Mouse (Mus musculus): Measurements from ENCODE around the gene Ampd2. TPM values are rescaled to one million over a fixed set of nuclear protein-coding genes. Genes with fewer than 3 reads are reported as not detected.

Ampd2 gene
- polyA plus RNA-seq, 1 experiment from 2014 or later: 38.6 TPM

GRCm38 (mm10) chr3:108062648-108063047 lies 23.8 kb downstream of the Ampd2 start:
- Histone ChIP-seq H3K9me3 (replicated peaks) (no peaks in the 10 kb centered on the region), H3K4me2 (no peak overlapping the region), H3K27me3 (no peaks in the 10 kb centered on the region), H3K27ac (no peak overlapping the region), H3K36me3 (ENCODE audit: poor library complexity, severe bottlenecking) (no peaks in the 10 kb centered on the region), H3K9ac (no peak overlapping the region), H3K4me1 (no peaks in the 10 kb centered on the region), H3K4me3 (no peak overlapping the region)
- whole genome bisulfite sequencing: 83% methylated on average over 8 of the region's 8 CpGs
- ATAC-seq: no peak

DNA sequence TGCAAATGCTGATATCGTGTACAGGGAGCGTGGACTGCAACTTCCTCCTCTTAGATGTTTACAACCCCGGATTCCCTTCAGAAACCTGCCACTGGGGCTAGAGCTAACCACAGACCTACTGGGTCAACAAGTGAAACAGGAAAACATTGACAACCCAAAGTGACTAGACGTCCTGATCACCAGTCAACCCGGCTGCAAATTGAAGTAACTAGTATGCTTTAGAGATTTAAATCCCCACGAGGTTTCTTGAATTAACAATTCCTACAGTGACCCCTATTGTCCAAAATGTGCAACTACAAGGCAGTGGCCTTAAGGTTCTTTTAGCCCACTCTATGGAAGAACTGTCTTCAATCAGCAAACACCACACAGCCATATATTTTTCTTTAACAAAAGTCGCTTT lies 25.0 kb downstream of the Ampd2 start:
- Histone ChIP-seq H3K36me3 (ENCODE audit: poor library complexity, severe bottlenecking) (no peaks in the 10 kb centered on the region), H3K9me3 (replicated peaks) (no peaks in the 10 kb centered on the region), H3K4me3 (no peak overlapping the region), H3K27ac (no peak overlapping the region), H3K9ac (no peak overlapping the region), H3K4me1 (no peaks in the 10 kb centered on the region), H3K27me3 (no peaks in the 10 kb centered on the region), H3K4me2 (peak overlapping the region; percentile 20; the same call in 1 of the 2 replicates)
- WGBS: 24% methylated on average over 7 of the region's 7 CpGs
- 0 out of 2 replicates have a peak, but pooled peaks have one; percentile 19 for ATAC-seq

DNA sequence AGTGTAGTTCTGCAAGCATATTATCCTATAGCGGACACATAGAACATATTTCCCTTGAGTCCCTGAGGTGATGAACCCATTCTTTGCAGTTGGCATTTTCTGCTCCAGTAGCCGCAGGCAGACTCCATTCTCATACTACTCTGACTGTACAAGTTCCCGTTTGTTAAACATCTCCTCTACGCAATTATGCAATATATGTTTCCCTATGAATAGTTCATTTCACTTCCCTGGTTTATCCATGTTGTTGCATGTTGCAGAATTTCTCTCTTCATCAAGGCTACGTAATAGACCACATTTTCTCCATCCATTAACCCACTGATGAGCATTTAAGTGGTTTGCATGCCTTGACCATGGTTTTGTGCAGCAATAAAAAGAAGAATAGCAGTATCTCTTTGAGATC lies 36.0 kb downstream of the Ampd2 start:
- no peak for ATAC-seq
- Histone ChIP-seq H3K27ac (no peak overlapping the region), H3K36me3 (ENCODE audit: poor library complexity, severe bottlenecking) (no peaks in the 10 kb centered on the region), H3K4me2 (no peak overlapping the region), H3K9me3 (replicated peaks) (no peaks in the 10 kb centered on the region), H3K4me1 (no peaks in the 10 kb centered on the region), H3K9ac (no peak overlapping the region), H3K27me3 (no peaks in the 10 kb centered on the region), H3K4me3 (no peak overlapping the region)
- WGBS: 94% methylated on average over 5 of the region's 5 CpGs

GRCm38 (mm10) chr3:108048306-108048705 lies 38.1 kb downstream of the Ampd2 start:
- H3K4me3 ChIP-seq: no peak overlapping the region
- WGBS: 67% methylated on average over 3 of the region's 3 CpGs
- 0 out of 2 replicates have a peak, but pooled peaks cover under 1% of the 10 kb centered on the region for H3K27me3 ChIP-seq
- no peaks in the 10 kb centered on the region for H3K9me3 ChIP-seq (replicated peaks)
- H3K4me2 ChIP-seq: no peak overlapping the region
- no peak overlapping the region for H3K9ac ChIP-seq
- no peak overlapping the region for H3K27ac ChIP-seq
- no peaks in the 10 kb centered on the region for H3K36me3 ChIP-seq (ENCODE audit: poor library complexity, severe bottlenecking)
- peaks cover 13% of the 10 kb centered on the region for H3K4me1 ChIP-seq
- no peak for ATAC-seq

GRCm38 (mm10) chr3:108046944-108047655 lies 39.4 kb downstream of the Ampd2 start:
- Histone ChIP-seq H3K36me3 (ENCODE audit: poor library complexity, severe bottlenecking) (no peaks in the 10 kb centered on the region), H3K4me2 (no peak overlapping the region), H3K27ac (no peak overlapping the region), H3K9ac (no peak overlapping the region), H3K4me3 (no peak overlapping the region), H3K4me1 (peaks cover 13% of the 10 kb centered on the region), H3K9me3 (replicated peaks) (no peaks in the 10 kb centered on the region), H3K27me3 (0 out of 2 replicates have a peak, but pooled peaks cover 3% of the 10 kb centered on the region)
- ATAC-seq: no peak
- 95% methylated on average over 2 of the region's 2 CpGs for WGBS

DNA sequence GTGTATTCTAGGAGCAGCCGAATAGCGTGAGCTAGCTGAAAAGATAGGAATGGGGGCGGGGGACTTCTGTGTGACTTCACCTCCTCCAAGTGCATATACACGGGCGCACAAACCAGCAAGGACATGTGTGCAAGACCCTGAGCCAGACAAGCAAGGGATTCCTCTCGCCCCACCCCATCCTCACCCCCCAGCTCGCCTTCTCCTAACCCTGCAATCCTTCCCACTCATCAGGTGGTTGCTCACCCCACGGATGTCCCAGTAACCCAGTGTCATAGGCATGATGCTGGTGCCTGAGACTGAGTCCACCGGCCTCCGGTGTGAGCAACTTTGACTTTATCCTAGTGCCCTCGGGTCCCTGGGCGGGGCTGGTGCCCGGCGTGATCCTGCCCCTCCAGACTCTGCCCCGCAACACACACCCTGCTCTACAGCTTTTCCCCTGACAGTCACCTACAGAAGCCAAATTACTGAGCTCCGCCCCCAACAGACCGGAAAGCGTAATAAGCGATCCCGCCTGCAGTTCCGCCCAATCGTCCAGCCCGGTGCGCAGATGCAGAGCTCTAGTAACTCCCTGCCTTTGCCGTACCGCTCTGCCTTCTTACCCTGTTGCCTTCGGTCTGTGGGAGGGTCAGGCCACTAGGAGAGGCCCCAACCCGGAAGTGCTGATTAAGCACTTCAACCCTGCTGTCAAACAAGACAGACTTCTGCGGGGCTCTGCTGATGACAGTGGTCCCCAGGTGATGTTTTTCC lies 41.9 kb downstream of the Ampd2 start, which contains the start of gene Gstm4:
TSS of gene Gstm4 (minus strand) at position 501 of the 747 bp plus-strand sequence.
- Histone ChIP-seq H3K4me3 (peak within 1 kb of the TSS; percentile 54), H3K4me2 (peak within 1 kb of the TSS; percentile 82), H3K36me3 (ENCODE audit: poor library complexity, severe bottlenecking) (no peaks in the 10 kb centered on the region), H3K9me3 (replicated peaks) (no peaks in the 10 kb centered on the region), H3K4me1 (peaks cover 13% of the 10 kb centered on the region), H3K27ac (no peak within 1 kb of the TSS; the same call in 1 of the 2 replicates), H3K9ac (peak within 1 kb of the TSS; percentile 65), H3K27me3 (0 out of 2 replicates have a peak, but pooled peaks cover 3% of the 10 kb centered on the region)
- peak; percentile 93 for ATAC-seq
- WGBS: 8% methylated on average over 29 of the region's 29 CpGs

DNA sequence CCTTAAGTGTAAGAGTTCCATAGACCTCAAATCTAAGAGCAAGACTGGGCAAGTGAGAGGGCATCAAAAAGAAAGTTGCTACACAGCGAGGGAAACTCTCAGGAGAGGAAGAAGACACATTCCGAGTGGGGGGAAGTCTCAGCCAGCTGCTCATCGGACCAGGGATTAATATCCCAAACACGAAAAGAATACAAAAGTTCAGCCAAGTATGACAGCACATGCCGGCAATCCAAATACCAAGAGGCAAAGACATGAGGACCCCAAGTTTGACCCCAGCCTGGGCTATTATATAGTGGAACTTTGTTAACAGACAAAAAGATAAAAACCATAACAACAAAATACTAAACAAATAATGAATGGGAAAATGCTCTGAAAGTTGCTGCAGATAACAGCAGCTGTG lies 53.3 kb downstream of the Ampd2 start:
- Histone ChIP-seq H3K36me3 (ENCODE audit: poor library complexity, severe bottlenecking) (no peaks in the 10 kb centered on the region), H3K9ac (no peak overlapping the region), H3K27ac (no peak overlapping the region), H3K9me3 (replicated peaks) (no peaks in the 10 kb centered on the region), H3K4me1 (no peaks in the 10 kb centered on the region), H3K27me3 (no peaks in the 10 kb centered on the region), H3K4me2 (no peak overlapping the region), H3K4me3 (no peak overlapping the region)
- ATAC-seq: no peak
- whole genome bisulfite sequencing: 72% methylated on average over 5 of the region's 5 CpGs

DNA sequence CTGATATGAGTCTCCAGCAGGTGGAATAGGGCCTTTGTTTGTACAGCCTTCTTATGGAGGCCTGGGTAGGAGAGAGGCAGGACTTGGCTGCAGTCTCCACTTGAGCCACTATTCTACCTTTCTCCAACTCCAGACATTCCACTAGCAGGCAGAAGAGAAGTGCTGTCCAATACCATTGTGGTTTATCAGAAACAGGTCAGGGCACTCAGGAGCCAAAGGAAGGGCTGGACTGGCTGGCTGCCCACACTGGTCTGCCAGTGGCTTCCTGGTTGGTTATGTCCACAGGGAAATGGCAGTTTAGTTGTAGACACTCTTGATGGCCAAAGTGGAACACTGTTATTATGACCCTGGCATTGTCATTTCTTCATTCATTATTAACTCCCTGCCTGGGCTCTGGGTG lies 54.3 kb downstream of the Ampd2 start:
- ATAC-seq: no peak
- no peak overlapping the region for H3K27ac ChIP-seq
- H3K36me3 ChIP-seq (ENCODE audit: poor library complexity, severe bottlenecking): no peaks in the 10 kb centered on the region
- no peak overlapping the region for H3K9ac ChIP-seq
- H3K27me3 ChIP-seq: no peaks in the 10 kb centered on the region
- no peaks in the 10 kb centered on the region for H3K4me1 ChIP-seq
- H3K4me3 ChIP-seq: no peak overlapping the region
- H3K9me3 ChIP-seq (replicated peaks): no peaks in the 10 kb centered on the region
- no peak overlapping the region for H3K4me2 ChIP-seq

- no peak overlapping the region for H3K27ac ChIP-seq
- H3K9ac ChIP-seq: no peak overlapping the region
- 60% methylated on average over 4 of the region's 4 CpGs for WGBS
- H3K4me2 ChIP-seq: no peak overlapping the region
- no peaks in the 10 kb centered on the region for H3K9me3 ChIP-seq (replicated peaks)
- H3K4me3 ChIP-seq: no peak overlapping the region
- H3K36me3 ChIP-seq (ENCODE audit: poor library complexity, severe bottlenecking): no peaks in the 10 kb centered on the region
- H3K27me3 ChIP-seq: no peaks in the 10 kb centered on the region
- H3K4me1 ChIP-seq: no peaks in the 10 kb centered on the region
- no peak for ATAC-seq
Measured at GRCm38 (mm10) chr3:108028641-108029365, 57.6 kb downstream of the Ampd2 start.

GRCm38 (mm10) chr3:108026597-108026996 lies 59.9 kb downstream of the Ampd2 start:
- Histone ChIP-seq H3K27ac (no peak overlapping the region), H3K4me3 (no peak overlapping the region), H3K4me1 (no peaks in the 10 kb centered on the region), H3K4me2 (no peak overlapping the region), H3K9ac (no peak overlapping the region), H3K9me3 (replicated peaks) (no peaks in the 10 kb centered on the region), H3K27me3 (no peaks in the 10 kb centered on the region), H3K36me3 (ENCODE audit: poor library complexity, severe bottlenecking) (no peaks in the 10 kb centered on the region)
- 68% methylated on average over 1 of the region's 1 CpGs for WGBS
- ATAC-seq: no peak

- Histone ChIP-seq H3K9me3 (replicated peaks) (no peaks in the 10 kb centered on the region), H3K4me2 (no peak overlapping the region), H3K4me3 (no peak overlapping the region), H3K4me1 (no peaks in the 10 kb centered on the region), H3K27ac (no peak overlapping the region), H3K36me3 (ENCODE audit: poor library complexity, severe bottlenecking) (no peaks in the 10 kb centered on the region), H3K9ac (no peak overlapping the region), H3K27me3 (no peaks in the 10 kb centered on the region)
- ATAC-seq: no peak
- 86% methylated on average over 5 of the region's 5 CpGs for WGBS
Measured at GRCm38 (mm10) chr3:108026049-108026448, 60.4 kb downstream of the Ampd2 start.

GRCm38 (mm10) chr3:108025318-108025717 lies 61.1 kb downstream of the Ampd2 start:
- 84% methylated on average over 4 of the region's 4 CpGs for WGBS
- H3K27me3 ChIP-seq: no peaks in the 10 kb centered on the region
- ATAC-seq: no peak
- no peak overlapping the region for H3K9ac ChIP-seq
- no peaks in the 10 kb centered on the region for H3K9me3 ChIP-seq (replicated peaks)
- no peak overlapping the region for H3K27ac ChIP-seq
- H3K36me3 ChIP-seq (ENCODE audit: poor library complexity, severe bottlenecking): no peaks in the 10 kb centered on the region
- no peaks in the 10 kb centered on the region for H3K4me1 ChIP-seq
- no peak overlapping the region for H3K4me2 ChIP-seq
- H3K4me3 ChIP-seq: no peak overlapping the region

Data from forebrain, embryonic 13.5 days (tissue).